Mouse (Mus musculus) ES-E14 (cell line): ENCODE measurements around the gene Flot2. TPM values are rescaled to one million over a fixed set of nuclear protein-coding genes. Genes with fewer than 3 reads are reported as not detected.

Source experiments
- DNase-seq: peaks from one replicate; pipeline ENCODE4 v3.0.0-alpha.2; 2013; ENCODE audit warnings: low read depth, low spot score
- H3K27ac ChIP-seq: 2 replicates; pipeline ENCODE4 v1.5.1; 2012; ENCODE audit warnings: low read depth, mild to moderate bottlenecking, low read length, moderate library complexity, mixed read lengths; ENCODE audit not compliant: poor library complexity, insufficient read depth, severe bottlenecking
- H3K36me3 ChIP-seq: 2 replicates; pipeline ENCODE4 v1.6.1; 2012; ENCODE audit warnings: mild to moderate bottlenecking, low read length, moderate library complexity, mixed read lengths; ENCODE audit not compliant: control insufficient read depth, poor library complexity, insufficient read depth, severe bottlenecking
- H3K4me1 ChIP-seq, 2 experiments: fragments of 150-350 bp in 1 of 2; sonication (generic) in 1 of 2; 2 replicates each; pipeline ENCODE4 v1.6.1; 2012; ENCODE audit warnings: low read length in 2 of 2, mild to moderate bottlenecking in 1 of 2, mixed read lengths in 1 of 2; ENCODE audit not compliant: control insufficient read depth in 2 of 2, insufficient read depth in 2 of 2, poor library complexity in 1 of 2
- H3K4me3 ChIP-seq, 2 experiments: fragments of 150-350 bp in 1 of 2; sonication (generic) in 1 of 2; 2 replicates each; pipeline ENCODE4 v1.5.1; 2012; ENCODE audit warnings: low read length in 2 of 2, low read depth in 1 of 2, mild to moderate bottlenecking in 1 of 2, mixed read lengths in 1 of 2; ENCODE audit not compliant: insufficient read depth in 1 of 2, poor library complexity in 1 of 2, severe bottlenecking in 1 of 2
- H3K9ac ChIP-seq: 2 replicates; pipeline ENCODE4 v1.6.1; 2012; ENCODE audit warnings: low read depth, mild to moderate bottlenecking, low read length, mixed read lengths; ENCODE audit not compliant: poor library complexity, insufficient read depth, severe bottlenecking
- H3K9me3 ChIP-seq: fragments of 150-350 bp; sonication (generic); 2 replicates; pipeline ENCODE4 v1.6.1; 2012; ENCODE audit warnings: low read depth, mild to moderate bottlenecking, low read length; ENCODE audit not compliant: control insufficient read depth, insufficient read depth
- CHD2 ChIP-seq: IDR thresholded peaks from 2 replicates; pipeline ENCODE4 v1.6.1; 2014; ENCODE audit warnings: mild to moderate bottlenecking, low read depth, low read length, inconsistent platforms
- HCFC1 ChIP-seq: IDR thresholded peaks from 2 replicates; pipeline ENCODE4 v1.6.1; 2012; ENCODE audit warnings: low read length, inconsistent platforms, borderline replicate concordance; ENCODE audit not compliant: insufficient read depth
- MAFK ChIP-seq: IDR thresholded peaks from 2 replicates; pipeline ENCODE4 v1.6.1; 2014; ENCODE audit warnings: mild to moderate bottlenecking, low read depth, low read length, inconsistent platforms; ENCODE audit not compliant: insufficient read depth
- ZC3H11A ChIP-seq: IDR thresholded peaks from 2 replicates; pipeline ENCODE4 v1.6.1; 2012; ENCODE audit warnings: low read depth, mild to moderate bottlenecking, inconsistent platforms, low read length, borderline replicate concordance
- ZNF384 ChIP-seq: IDR thresholded peaks from 2 replicates; pipeline ENCODE4 v1.6.1; 2012; ENCODE audit warnings: low read depth, low read length, inconsistent platforms
- in situ Hi-C, 2 experiments: fragments of 600-800 bp; cut with MboI; formaldehyde crosslinking; loops; one replicate each; pipeline ENCODE4 v1.15.1; 2025; ENCODE audit warnings: low sequenced_read_pairs in 2 of 2, inconsistent platforms in 1 of 2; ENCODE audit not compliant: unreplicated experiment in 2 of 2
- total RNA-seq: library from RNA; depleted of rRNA; stranded (reverse); fragments of 300-350 nt; gene quantifications from 2 replicates; pipeline ENCODE4 v1.2.3, GENCODE M21; 2012

Flot2 gene
- total RNA-seq, 1 experiment, result 31.9 TPM

DNA sequence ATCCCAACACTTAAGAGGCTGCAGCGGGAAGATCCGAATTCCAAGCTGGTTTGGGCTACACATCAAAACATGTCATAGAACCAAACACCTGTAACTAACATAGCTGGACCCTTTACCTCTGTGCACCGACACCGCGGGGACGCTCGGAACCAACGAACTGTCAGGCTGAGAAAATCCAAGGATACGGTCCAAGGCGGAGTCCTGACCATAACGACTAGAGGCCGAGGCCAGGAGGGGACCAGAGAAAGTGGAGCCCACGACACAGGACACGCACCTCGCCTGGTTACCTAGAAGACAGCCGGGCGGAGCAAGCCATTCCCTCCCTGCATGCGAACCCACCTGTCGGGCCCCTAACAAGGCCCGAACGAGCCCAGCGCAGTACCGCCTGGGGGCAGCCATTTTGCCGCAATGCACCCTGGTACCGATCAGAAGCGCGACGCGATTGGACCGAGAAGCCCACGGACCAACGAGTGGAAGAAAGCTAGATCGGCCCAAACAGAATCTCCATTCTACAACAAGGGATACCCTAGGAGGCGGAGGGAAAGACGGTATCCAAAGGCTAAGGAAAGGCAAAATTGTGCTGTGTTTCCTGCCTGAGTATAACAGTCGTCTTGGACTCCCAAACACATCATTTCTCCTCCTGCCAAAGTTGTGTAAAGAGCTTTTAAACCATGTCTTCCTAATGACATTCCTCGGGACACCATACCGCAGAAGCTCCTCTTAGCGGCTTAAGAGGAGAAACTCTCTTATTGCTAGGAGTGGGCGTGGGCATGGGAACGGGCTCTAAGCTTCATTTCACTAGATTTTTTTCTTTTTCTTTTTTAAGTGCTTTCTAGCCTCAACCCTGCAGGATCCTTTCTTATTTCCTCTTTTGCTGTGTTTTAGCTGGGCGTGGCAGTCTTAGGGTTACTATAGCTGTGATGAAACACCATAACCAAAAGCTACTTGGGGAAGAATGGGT, 42.5 kb downstream of the Flot2 start, which contains the start of gene Eral1:
TSS of gene Eral1 (minus strand) at position 423 of the 961 bp plus-strand sequence.
- TF ChIP-seq HCFC1, result peak; percentile 76
- no peak for TF ChIP-seq MAFK
- no peaks in the 10 kb centered on the region for H3K9me3 ChIP-seq
- peaks cover 2% of the 10 kb centered on the region; the same call in 1 of the 2 replicates for H3K36me3 ChIP-seq
- H3K4me1 ChIP-seq, result peaks cover 0 to 3% of the 10 kb centered on the region in 2 experiments; a peak in 1 of 4 replicates
- H3K4me3 ChIP-seq, result peak within 1 kb of the TSS; percentile 93 to 98
- in situ Hi-C loops, result no loop called here
- H3K9ac ChIP-seq, result peak within 1 kb of the TSS; percentile 98
- peak; percentile 79 for DNase-seq
- H3K27ac ChIP-seq, result peak within 1 kb of the TSS; percentile 43; the same call in 1 of the 2 replicates

DNA sequence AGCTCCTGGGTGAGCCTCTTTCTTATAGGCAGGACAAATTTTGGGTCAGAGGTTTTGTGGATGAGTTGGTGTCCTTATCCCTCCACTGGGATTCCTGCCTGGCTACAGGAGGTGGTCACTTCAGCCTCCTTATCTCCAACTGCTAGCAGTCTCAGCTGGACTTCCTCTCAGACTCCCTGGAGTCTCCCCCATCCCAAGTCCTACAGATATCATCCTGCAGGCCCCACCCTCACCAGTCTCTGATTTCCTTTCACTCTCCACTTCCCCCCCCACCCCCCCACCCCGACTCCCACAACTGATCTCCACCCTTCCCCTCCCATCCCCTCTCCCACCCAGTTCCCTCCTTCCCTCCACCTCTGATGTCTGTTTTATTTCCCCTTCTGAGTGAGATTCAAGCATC, 45.9 kb downstream of the Flot2 start:
- TF ChIP-seq MAFK (no peak), ZNF384 (no peak), HCFC1 (no peak), CHD2 (no peak), ZC3H11A (no peak)
- H3K9ac ChIP-seq, result no peak overlapping the region
- DNase-seq, result no peak
- no peak overlapping the region for H3K4me3 ChIP-seq
- in situ Hi-C loops, result no loop called here
- no peak overlapping the region for H3K27ac ChIP-seq
- H3K4me1 ChIP-seq, result peaks cover 0 to 3% of the 10 kb centered on the region in 2 experiments; a peak in 1 of 4 replicates
- H3K9me3 ChIP-seq, result no peaks in the 10 kb centered on the region
- H3K36me3 ChIP-seq, result no peaks in the 10 kb centered on the region

DNA sequence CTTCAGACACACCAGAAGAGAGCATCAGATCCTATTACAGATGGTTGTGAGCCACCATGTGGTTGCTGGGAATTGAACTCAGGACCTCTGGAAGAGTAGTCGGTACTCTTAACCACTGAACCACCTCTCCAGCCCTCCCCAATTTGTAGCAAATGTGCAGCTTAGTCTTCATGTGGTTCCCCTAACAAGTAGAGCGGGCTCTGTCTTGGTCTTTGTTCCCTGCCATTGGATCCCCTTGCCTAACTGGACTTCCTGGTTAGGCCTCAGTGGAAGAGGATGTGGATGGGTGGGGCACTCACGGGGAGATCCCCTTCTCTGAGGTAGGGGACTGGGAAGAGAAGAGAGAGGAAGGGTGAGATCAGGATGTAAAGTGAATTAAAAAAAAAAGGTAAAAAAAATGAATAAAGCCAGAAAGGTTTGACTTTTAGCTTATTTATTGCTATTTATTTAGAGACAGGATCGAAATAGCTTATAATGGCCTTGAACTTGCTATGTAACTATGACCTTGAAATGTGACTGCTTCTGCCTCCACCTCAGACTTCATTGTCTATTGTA, 49.3 kb downstream of the Flot2 start:
- DNase-seq, result no peak
- Histone ChIP-seq H3K9me3 (no peaks in the 10 kb centered on the region), H3K36me3 (no peaks in the 10 kb centered on the region), H3K4me3 (no peak overlapping the region), H3K9ac (no peak overlapping the region), H3K4me1 (peaks cover 0 to 3% of the 10 kb centered on the region in 2 experiments; a peak in 1 of 4 replicates), H3K27ac (no peak overlapping the region)
- in situ Hi-C loops, result no loop called here
- no peak for TF ChIP-seq ZC3H11A
- no peak for TF ChIP-seq ZNF384
- no peak for TF ChIP-seq HCFC1
- TF ChIP-seq CHD2, result no peak
- no peak for TF ChIP-seq MAFK

DNA sequence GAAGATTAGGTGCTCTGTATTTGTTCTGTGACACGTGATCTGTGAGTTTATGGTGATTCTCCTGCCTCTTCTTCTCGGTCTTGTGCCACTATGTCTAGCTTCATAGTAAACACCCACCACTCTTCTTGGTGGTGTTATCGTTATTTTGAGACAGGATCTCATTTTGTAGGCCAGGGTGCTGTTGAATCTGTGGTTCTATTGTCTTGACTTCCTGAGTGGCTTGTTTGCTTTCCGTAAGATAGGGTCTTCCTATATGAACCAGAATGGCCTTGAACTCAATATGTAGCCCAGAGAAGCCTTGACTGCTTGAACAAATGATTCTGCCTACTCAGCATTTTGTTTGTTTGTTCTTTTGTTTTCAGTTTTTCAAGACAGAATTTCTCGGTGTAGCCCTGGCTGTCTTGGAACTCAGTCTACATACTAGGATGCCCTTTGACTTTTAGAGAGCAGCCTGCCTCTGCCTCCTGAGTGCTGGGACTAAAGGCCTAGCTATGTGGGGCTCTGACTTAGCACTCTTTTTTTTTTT, 50.1 kb downstream of the Flot2 start:
- no peak overlapping the region for H3K27ac ChIP-seq
- no peak overlapping the region for H3K4me3 ChIP-seq
- in situ Hi-C loops, result no loop called here
- H3K9ac ChIP-seq, result no peak overlapping the region
- no peak for DNase-seq
- peaks cover 0 to 3% of the 10 kb centered on the region in 2 experiments; a peak in 1 of 4 replicates for H3K4me1 ChIP-seq
- H3K9me3 ChIP-seq, result no peaks in the 10 kb centered on the region
- TF ChIP-seq MAFK (peak; percentile 94), CHD2 (no peak)
- H3K36me3 ChIP-seq, result no peaks in the 10 kb centered on the region
